Mouse (Mus musculus): ENCODE measurements around the gene Kcnip2. TPM values are rescaled to one million over a fixed set of nuclear protein-coding genes. Genes with fewer than 3 reads are reported as not detected.

The Kcnip2 gene
- total and polyA plus RNA-seq, 2 experiments from 2014 or later = 17.8 to 30.3 TPM

DNA sequence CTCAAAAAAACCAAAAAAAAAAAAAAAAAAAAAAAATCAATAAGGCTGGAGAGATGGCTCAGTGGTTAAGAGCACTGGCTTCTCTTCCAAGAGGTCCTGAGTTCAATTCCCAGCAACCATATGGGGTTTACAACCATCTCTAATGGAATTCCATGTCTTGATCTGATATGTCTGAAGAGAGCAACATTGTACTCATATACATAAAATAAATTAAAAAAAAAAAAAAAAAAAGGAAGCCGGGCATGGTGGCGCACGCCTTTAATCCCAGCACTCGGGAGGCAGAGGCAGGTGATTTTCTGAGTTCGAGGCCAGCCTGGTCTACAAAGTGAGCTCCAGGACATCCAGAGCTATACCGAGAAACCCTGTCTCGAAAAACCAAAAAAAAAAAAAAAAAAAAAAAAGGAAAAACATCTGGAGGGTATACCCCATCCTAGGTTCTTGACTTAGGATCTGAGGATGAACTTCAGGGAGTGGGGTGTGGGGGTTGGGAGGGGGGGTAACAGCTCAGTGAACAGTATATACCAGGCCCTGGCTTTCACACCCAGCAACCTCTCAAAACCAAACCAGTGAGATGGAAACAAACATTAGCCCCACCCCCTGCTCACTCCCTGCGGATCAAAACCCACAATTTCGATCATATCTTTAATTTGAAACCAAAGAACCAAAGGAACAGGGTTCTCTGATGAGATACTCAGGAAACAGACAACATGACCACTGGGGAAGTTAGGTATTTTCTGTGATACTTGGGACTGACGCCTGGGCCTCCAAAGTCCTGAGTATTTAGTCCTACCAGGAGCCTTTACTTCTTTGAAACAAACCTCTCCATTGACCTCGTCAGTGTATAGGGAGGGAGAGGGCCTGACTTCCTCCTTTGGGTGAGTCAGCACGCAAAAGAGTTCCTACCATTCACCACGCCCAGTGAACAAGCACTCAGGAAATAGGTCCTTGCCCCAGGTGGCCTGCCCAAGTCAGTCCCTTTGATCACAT, 25.7 kb downstream of the Kcnip2 start:
- ATAC-seq (no peak), DNase-seq (ENCODE audit: low spot score) (no peak)
- Histone ChIP-seq H3K4me1 (ENCODE audit: insufficient read depth, low read length) (no peaks in the 10 kb centered on the region), H3K9me3 (ENCODE audit: low read length) (no peaks in the 10 kb centered on the region), H3K27ac (no peak overlapping the region), H3K4me2 (ENCODE audit: low read depth, low read length) (no peak overlapping the region), H3K4me3 (ENCODE audit: low read length) (no peak overlapping the region), H3K36me3 (ENCODE audit: insufficient read depth, low read length) (no peaks in the 10 kb centered on the region), H3K9ac (replicated peaks; ENCODE audit: low read length) (no peak overlapping the region), H3K27me3 (ENCODE audit: insufficient read depth, low read length) (no peaks in the 10 kb centered on the region)
- WGBS = 79% methylated on average over 13 of the region's 13 CpGs
- no peak for TF ChIP-seq CTCF (IDR thresholded peaks at IDR 0.05; ENCODE audit: low read depth)

DNA sequence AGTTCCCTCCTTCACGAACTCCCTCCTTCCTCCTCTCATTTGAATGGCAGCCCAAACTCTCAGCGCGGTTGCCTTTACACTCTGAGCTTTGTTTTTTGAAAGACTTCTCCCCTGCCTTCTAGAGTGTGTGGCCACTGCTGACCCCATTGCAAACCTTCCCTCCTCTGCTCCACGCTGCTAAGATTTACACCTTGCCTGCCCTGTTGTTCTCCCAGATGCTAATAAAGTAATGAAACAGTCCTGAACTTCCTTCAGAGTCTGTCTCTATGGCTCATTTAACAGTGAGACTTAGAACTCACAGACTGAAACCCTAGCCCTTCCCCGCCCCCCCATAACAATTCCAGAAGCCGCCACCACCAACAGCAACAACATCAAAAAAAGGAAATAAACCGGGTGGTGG, 26.5 kb downstream of the Kcnip2 start:
- no peak overlapping the region for H3K9ac ChIP-seq (replicated peaks; ENCODE audit: low read length)
- H3K4me1 ChIP-seq (ENCODE audit: insufficient read depth, low read length) = no peaks in the 10 kb centered on the region
- 79% methylated on average over 7 of the region's 7 CpGs for WGBS
- DNase-seq (ENCODE audit: low spot score) = no peak
- no peaks in the 10 kb centered on the region for H3K9me3 ChIP-seq (ENCODE audit: low read length)
- H3K4me3 ChIP-seq (ENCODE audit: low read length) = no peak overlapping the region
- ATAC-seq = no peak
- H3K27ac ChIP-seq = no peak overlapping the region
- H3K36me3 ChIP-seq (ENCODE audit: insufficient read depth, low read length) = no peaks in the 10 kb centered on the region
- no peak overlapping the region for H3K4me2 ChIP-seq (ENCODE audit: low read depth, low read length)
- no peak for TF ChIP-seq CTCF (IDR thresholded peaks at IDR 0.05; ENCODE audit: low read depth)
- H3K27me3 ChIP-seq (ENCODE audit: insufficient read depth, low read length) = no peaks in the 10 kb centered on the region

DNA sequence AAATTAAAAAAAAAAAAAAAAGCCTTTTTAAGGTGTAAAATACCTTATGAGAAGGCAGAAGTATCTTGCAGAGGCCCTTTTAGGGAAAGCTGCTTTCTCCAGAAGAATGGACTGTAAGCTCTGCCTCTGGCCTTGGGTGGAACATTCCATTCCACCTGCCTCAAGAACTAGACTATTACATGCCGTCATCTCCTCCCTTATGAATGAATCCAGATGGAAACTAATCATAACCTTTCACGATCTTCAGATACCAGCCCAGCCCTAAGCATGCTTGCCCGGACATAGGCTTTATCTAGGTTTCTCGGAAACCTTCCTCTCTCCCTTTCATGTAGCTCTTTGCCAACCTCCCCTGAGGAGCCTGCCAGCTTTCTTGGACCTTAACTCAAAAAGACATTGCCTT, 27.5 kb downstream of the Kcnip2 start:
- DNase-seq (ENCODE audit: low spot score) (no peak), ATAC-seq (no peak)
- Histone ChIP-seq H3K9ac (replicated peaks; ENCODE audit: low read length) (no peak overlapping the region), H3K27me3 (ENCODE audit: insufficient read depth, low read length) (no peaks in the 10 kb centered on the region), H3K4me2 (ENCODE audit: low read depth, low read length) (no peak overlapping the region), H3K4me3 (ENCODE audit: low read length) (no peak overlapping the region), H3K27ac (no peak overlapping the region), H3K9me3 (ENCODE audit: low read length) (no peaks in the 10 kb centered on the region), H3K4me1 (ENCODE audit: insufficient read depth, low read length) (0 out of 2 replicates have a peak, but pooled peaks cover 4% of the 10 kb centered on the region), H3K36me3 (ENCODE audit: insufficient read depth, low read length) (no peaks in the 10 kb centered on the region)
- WGBS = 86% methylated on average over 4 of the region's 4 CpGs
- TF ChIP-seq CTCF (IDR thresholded peaks at IDR 0.05; ENCODE audit: low read depth) = no peak

GRCm38 (mm10) chr19:45787450-45787849, 28.4 kb downstream of the Kcnip2 start:
- H3K4me1 ChIP-seq (ENCODE audit: insufficient read depth, low read length) = 0 out of 2 replicates have a peak, but pooled peaks cover 4% of the 10 kb centered on the region
- no peak for ATAC-seq
- H3K4me2 ChIP-seq (ENCODE audit: low read depth, low read length) = no peak overlapping the region
- H3K9ac ChIP-seq (replicated peaks; ENCODE audit: low read length) = no peak overlapping the region
- no peaks in the 10 kb centered on the region for H3K27me3 ChIP-seq (ENCODE audit: insufficient read depth, low read length)
- no peaks in the 10 kb centered on the region for H3K9me3 ChIP-seq (ENCODE audit: low read length)
- DNase-seq (ENCODE audit: low spot score) = no peak
- H3K27ac ChIP-seq = no peak overlapping the region
- no peak overlapping the region for H3K4me3 ChIP-seq (ENCODE audit: low read length)
- 78% methylated on average over 3 of the region's 3 CpGs for WGBS
- H3K36me3 ChIP-seq (ENCODE audit: insufficient read depth, low read length) = no peaks in the 10 kb centered on the region
- no peak for TF ChIP-seq CTCF (IDR thresholded peaks at IDR 0.05; ENCODE audit: low read depth)

DNA sequence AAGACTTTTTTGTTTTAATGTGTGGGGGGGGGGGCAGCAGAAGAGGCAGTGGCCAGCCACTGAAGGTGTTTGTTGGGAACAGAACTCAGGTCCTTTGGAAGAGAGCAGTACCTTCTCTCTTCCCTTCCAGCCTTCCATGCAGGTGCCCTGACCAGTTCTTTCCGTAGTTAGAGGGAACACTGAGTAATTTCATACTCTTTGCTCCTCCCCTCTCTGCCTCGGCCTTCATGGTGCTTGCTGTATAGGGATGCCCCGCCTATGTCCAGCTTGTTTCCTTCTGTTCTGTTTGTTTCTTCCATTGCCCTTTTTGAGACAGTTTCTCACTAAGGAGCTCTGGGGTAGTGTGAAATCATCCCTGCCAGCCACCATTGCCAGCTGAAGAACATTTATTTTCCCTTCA, 30.4 kb downstream of the Kcnip2 start:
- Histone ChIP-seq H3K36me3 (ENCODE audit: insufficient read depth, low read length) (no peaks in the 10 kb centered on the region), H3K4me1 (ENCODE audit: insufficient read depth, low read length) (0 out of 2 replicates have a peak, but pooled peaks cover 11% of the 10 kb centered on the region), H3K27ac (no peak overlapping the region), H3K4me3 (ENCODE audit: low read length) (no peak overlapping the region), H3K9me3 (ENCODE audit: low read length) (no peaks in the 10 kb centered on the region), H3K27me3 (ENCODE audit: insufficient read depth, low read length) (no peaks in the 10 kb centered on the region), H3K4me2 (ENCODE audit: low read depth, low read length) (no peak overlapping the region), H3K9ac (replicated peaks; ENCODE audit: low read length) (no peak overlapping the region)
- no peak for ATAC-seq
- no peak for TF ChIP-seq CTCF (IDR thresholded peaks at IDR 0.05; ENCODE audit: low read depth)
- no peak for DNase-seq (ENCODE audit: low spot score)
- WGBS = 55% methylated on average over 3 of the region's 3 CpGs

- Histone ChIP-seq H3K27ac (peak overlapping the region; percentile 99), H3K9me3 (ENCODE audit: low read length) (no peaks in the 10 kb centered on the region), H3K4me2 (ENCODE audit: low read depth, low read length) (peak overlapping the region; percentile 62), H3K4me3 (ENCODE audit: low read length) (peak overlapping the region; percentile 83), H3K4me1 (ENCODE audit: insufficient read depth, low read length) (0 out of 2 replicates have a peak, but pooled peaks cover 11% of the 10 kb centered on the region), H3K27me3 (ENCODE audit: insufficient read depth, low read length) (no peaks in the 10 kb centered on the region), H3K9ac (replicated peaks; ENCODE audit: low read length) (no peak overlapping the region), H3K36me3 (ENCODE audit: insufficient read depth, low read length) (peaks cover 3% of the 10 kb centered on the region; the same call in 1 of the 2 replicates)
- ATAC-seq = no peak
- no peak for TF ChIP-seq CTCF (IDR thresholded peaks at IDR 0.05; ENCODE audit: low read depth)
- 38% methylated on average over 17 of the region's 17 CpGs for WGBS
- no peak for DNase-seq (ENCODE audit: low spot score)
Measured at GRCm38 (mm10) chr19:45783933-45784576, 31.8 kb downstream of the Kcnip2 start.

All from hindbrain, postnatal 0 days (tissue).